Mouse (Mus musculus): ENCODE data around the gene Plcb4.
"Not testable (repeated sequence)": the region's sequence is repeated elsewhere in the genome, so short reads cannot be mapped to it uniquely, and the experiment has no call there.

The Plcb4 gene

DNA sequence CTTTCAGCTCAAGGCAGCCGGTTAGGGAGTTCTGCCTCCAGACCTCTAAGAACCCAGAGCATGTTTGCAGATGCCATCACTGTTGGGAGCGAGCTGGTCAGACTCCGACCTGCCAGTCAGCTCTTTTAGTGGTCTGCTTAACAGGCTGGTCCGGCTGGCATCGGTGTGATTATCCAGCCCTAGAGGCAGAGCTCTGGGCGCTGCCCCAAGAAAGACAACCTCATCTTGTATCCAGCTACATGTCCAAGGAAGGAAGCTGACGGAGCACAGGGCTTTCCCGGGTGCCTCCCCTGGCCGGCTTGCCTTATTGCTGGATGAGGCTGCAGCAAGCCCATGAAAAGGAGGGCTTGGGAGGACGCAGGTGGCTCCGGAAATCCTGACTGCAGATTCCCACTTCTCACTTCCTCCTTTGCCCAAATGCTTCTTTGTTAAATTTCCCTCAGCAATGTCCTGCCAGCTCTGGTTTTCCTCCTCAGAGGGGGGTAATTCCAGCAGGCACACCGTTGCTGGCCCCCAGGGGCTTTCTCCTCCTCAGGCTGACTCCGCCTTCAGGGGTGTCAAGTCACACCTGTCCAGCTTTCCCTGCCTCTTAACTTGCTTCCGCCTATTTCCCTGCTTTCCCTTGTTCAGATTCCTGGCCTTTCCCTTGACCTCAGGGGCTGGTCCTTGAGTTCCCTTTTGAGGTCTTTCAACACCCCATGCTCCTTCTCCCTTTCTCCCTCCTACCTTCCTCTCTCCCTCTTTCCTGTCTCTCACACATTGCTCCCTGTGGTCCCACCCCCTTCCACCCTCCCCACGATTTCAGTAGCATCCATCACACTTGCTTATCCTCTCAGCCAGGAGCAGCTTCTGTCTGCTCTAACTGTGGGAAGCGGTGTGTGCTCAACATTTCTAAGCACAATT, 58.7 kb downstream of the Plcb4 start:
- no peak for DNase-seq

GRCm38 (mm10) chr2:135722109-135722508, 63.3 kb downstream of the Plcb4 start:
- no peak for DNase-seq

GRCm38 (mm10) chr2:135723387-135723786, 64.6 kb downstream of the Plcb4 start:
- DNase-seq: no peak

- DNase-seq: no peak
These were observed 65.7 kb downstream of the Plcb4 start for GRCm38 (mm10) chr2:135724489-135724888.

DNA sequence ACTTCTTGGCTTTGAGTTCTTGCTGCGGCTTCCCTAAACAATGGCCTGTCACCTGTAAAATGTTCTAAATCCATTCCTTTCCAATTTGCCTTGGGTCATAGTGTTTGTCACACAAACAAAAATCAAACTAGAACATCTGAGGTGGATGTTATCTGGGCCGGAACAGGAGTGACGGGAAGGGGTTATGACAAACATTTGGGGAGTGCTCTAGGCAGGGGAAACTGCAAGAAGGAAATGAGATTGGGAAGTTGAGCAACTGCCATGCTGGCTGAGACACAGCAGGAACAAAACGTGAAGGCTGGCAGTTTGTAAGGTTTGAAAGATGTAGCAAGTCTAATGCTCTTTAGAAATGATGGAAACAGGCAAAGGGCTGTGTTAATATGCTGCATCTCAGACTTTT, 66.6 kb downstream of the Plcb4 start:
- DNase-seq: no peak

GRCm38 (mm10) chr2:135727088-135727487, 68.3 kb downstream of the Plcb4 start:
- no peak for DNase-seq

DNA sequence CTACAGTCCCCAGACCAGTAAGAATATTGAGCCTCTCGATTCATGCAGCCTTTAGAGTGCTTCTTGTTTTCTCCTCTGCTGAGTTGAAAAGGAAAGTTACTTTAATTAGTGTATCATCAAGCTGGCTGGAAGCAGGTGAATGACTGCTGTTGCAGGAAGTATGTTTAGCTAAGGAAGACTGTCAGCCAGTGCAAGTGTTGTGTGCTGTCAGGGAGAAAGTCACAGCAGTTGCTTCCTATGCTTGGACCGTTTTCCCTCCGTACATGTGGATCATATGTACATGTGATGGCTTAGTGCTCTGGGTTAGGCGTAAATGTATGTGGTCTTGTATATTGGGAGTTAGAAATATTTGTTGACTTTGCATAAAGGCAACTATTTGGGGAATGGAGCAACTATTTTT, 69.1 kb downstream of the Plcb4 start:
- no peak for DNase-seq

GRCm38 (mm10) chr2:135731591-135731990, 72.8 kb downstream of the Plcb4 start:
- DNase-seq: no peak

DNA sequence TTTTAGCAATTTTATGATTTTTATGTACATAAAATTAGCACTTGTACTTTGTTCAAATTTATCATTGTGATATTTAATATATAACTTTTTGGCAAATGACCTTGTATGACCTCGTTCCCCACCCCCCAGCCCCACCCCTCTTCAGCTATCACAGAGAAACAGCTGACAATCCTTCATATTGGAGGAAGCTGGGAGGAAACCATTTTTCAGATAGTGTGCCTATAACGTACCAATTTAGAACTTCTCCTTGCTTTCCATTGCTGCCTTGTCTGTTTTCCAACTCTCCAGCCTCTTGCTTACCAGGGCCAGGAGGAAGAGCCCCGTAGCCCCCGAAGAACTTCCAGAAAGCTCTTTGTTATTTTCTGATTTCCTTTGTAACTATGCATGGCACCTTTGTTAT, 73.8 kb downstream of the Plcb4 start:
- no peak for DNase-seq

DNA sequence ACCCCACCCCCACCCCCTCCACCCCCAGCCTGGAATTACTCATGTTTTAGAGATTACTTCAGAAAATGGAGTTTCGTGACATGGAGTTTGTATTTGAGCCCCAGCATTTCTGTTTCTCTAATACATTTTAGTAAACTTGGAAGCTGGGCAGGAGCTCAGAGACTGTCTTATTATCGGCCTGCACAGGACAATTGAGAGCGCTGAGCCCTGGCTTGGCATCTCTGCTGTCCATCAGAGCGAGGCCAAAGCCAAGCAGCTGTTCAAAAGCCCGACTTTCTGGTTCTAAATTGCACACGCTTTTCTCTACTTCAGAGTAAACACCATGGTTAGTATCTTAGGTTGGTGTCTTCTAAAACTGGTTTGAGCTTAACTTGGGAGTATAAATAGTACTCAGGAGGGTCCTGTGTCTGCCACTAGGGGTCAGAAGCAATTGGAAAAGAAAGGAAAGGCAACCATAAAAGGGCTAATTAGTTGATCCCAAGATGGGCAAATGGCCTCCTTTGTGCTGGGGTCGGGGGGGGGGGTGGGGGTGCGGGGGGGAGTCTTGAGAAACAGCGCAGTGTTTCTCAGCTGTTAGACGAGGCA, 75.2 kb downstream of the Plcb4 start:
- DNase-seq: no peak

DNA sequence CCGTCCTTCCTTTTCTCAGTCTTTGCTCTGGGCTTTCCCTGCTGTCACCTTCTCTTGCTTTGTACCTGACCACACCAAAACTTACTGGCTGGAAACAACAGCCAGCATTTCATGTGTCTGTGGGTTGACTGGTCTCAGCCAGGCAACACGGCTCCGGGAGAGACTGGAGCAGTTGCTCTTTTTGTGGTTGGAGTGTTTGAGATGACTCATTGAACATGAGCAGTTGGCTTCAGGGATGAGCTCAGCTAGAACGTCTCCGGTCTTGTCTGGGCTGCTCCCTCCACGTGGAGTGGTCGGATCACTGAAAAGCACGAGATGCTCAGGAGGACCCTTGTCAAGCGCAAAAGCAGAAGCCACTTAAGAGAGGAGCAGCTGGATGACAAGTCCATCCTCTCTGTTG, 78.7 kb downstream of the Plcb4 start:
- DNase-seq: no peak

DNA sequence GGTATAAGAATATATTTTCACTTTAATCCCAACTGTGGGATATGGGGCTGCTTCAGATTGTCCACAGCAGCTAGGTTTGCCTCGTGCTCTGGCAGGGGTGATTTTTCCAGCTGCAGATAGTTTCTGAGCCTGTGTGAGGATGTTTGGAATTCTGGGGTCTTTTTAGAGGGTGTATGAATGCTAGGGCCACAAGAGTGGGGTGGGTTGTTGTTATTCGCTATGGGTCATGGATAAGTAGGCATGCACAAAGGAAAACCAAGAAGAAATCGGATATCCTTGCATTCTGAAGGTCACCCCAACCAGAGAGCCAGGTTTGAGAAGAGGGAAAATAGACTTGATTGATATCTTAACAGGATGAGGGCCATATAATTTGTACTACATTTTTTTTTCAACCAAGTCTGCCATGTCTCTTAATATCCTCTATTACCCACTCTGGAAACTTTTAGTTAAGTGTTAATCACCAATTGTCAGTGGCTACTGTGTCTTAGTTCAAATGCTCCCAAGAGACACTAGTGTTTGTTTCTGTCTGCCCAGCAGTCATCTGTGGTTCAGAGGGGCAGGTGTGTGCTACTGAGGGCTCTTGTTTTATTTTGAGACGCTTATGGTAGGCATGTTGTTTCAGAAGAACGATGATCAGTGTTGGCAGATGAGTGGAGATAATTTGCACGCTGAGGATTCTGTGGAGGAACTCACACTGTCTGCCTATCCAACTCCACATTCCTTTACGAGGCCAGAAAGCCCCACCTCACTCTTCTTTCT, 79.4 kb downstream of the Plcb4 start:
- DNase-seq: not testable (repeated sequence)

- no peak for DNase-seq
These were observed 80.1 kb downstream of the Plcb4 start for GRCm38 (mm10) chr2:135738950-135739349.

GRCm38 (mm10) chr2:135742954-135743700, 84.3 kb downstream of the Plcb4 start:
- DNase-seq: peak; percentile 29

- no peak for DNase-seq
These were observed 85.9 kb downstream of the Plcb4 start for GRCm38 (mm10) chr2:135744711-135745110.

DNA sequence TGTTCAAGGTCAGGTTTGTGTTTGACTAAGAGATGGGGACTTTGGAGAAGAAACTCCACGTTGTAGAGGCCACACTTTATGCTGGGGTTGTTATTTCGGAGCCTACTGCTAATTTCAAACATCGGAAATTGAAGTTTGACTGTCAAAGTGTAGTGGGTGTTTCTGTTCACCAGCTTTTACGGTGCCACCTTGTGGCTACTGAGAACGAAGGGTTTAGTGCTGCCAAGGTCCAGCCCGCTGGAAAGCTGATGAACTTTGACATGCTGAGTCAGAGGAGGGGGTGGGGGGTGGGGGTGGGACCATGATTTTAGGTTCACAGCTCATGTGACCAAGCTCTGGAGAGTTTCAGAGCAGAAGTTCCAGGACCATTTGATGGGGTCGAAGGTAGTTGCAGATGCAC, 86.3 kb downstream of the Plcb4 start:
- peak; percentile 44 for DNase-seq

- no peak for DNase-seq
These were observed 89.6 kb downstream of the Plcb4 start for GRCm38 (mm10) chr2:135748441-135748840.

DNA sequence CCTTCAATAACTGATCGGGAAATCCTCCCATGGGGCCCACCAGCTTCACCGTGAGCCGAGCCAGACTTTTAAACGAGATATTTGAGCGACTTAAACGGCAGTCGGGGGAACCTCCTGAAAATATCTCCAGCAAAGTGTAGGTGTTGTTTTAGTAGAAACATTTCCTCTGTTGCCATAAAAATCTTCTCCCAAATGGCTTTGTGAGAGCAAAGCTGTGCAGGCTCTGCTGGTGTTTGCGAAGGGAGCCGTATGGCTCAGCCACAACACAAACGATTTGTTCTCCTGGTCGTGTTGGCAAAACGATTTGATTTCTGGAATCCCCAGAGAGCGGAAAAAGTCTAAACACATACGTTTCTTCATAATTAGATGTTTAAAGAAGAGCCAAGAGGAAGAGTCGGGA, 90.8 kb downstream of the Plcb4 start:
- no peak for DNase-seq

DNA sequence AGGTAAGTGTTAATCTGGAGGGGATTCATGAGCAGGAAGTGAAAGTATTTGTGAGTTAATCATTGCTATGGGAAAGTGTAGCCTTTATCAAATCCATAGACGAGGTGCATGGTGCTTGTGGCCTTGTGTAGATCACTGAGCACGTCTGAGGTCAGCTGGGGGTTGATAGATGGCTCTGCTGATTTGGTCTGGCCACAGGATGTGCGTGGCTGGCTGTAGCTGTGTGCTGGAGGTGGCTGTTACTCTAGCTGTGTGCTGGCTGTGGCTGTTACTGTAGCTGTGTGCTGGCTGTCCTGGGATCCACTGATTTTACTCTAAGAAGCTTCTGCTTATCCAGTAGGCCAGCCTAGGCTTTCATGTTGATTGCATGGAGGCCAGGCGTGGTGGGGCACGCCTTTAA, 91.9 kb downstream of the Plcb4 start:
- no peak for DNase-seq

- no peak for DNase-seq
These were observed 97.0 kb downstream of the Plcb4 start for GRCm38 (mm10) chr2:135755792-135756191.

DNA sequence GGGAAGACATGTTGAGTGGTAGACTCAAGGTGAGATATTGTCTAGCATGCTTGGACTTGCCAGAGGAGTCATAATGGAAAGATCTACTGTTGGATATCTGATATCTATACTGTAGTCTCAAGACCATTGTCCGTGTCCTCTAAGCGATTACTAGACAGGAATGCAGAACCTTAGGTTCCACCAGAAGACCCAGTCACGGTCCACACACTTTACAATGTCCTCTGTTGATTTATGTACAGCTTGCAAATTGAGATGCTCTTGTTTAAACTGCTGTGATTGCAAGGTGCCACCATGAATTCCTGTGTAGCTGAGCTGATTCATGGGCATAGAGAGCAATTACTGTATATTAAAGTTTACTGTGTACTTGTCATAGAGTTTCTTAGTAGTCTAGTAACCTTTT, 98.7 kb downstream of the Plcb4 start:
- no peak for DNase-seq

- DNase-seq: no peak
These were observed 100.8 kb downstream of the Plcb4 start for GRCm38 (mm10) chr2:135759499-135760095.

Measured in embryo, embryonic 11 days (tissue).